Mouse (Mus musculus): Measurements from ENCODE around the gene Slc18a2.

DNA sequence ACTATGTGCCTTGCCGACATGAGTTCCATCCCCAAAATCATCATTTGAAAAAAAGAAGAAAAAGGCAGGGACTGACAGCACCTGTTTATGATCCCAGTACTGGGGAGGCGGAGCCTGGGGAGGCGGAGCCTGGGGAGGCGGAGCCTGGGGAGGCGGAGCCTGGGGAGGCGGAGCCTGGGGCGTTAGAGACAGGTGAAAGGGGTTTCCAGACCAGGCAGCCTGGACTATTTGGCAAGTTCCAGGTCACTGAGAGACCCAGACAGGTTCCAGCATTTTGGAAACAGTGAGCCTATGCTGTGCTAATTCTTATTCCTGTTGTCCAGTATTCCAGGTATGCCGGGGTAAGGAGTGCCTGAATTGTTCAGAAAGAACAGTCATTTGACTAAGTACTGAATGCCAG lies 41.7 kb upstream of the Slc18a2 start, which contains the start of gene Kcnk18:
- TF ChIP-seq CTCF (IDR thresholded peaks at IDR 0.05; ENCODE audit: low read depth) = no peak
- TF ChIP-seq EP300 (IDR thresholded peaks at IDR 0.05; ENCODE audit: low read depth) = no peak

Measured in liver, postnatal 0 days (tissue).